Mouse (Mus musculus) midbrain, postnatal 0 days (tissue): ENCODE data around the gene Slc45a3. TPM values are rescaled to one million over a fixed set of nuclear protein-coding genes. Genes with fewer than 3 reads are reported as not detected.

Source experiments
- ATAC-seq: fragments of 200-750 bp; cut with Nextera tagmentation; 2 replicates; pipeline ENCODE4 v1.8.0; 2017; ENCODE audit warnings: moderate number of reproducible peaks, mild to moderate bottlenecking, moderate TSS enrichment, moderate library complexity; ENCODE audit not compliant: low FRiP score
- DNase-seq: peaks from one replicate; pipeline ENCODE4 v3.0.0-alpha.2; 2015; ENCODE audit warnings: low spot score
- H3K27ac ChIP-seq: fragments of 300-500 bp; sonication (generic); 2 replicates; pipeline ENCODE4 v1.5.1; 2014; ENCODE audit warnings: low read depth, mild to moderate bottlenecking, low read length, mixed read lengths
- H3K27me3 ChIP-seq: fragments of 300-500 bp; sonication (generic); 2 replicates; pipeline ENCODE4 v1.6.1; 2014; ENCODE audit warnings: low read length, control low read depth, mixed read lengths; ENCODE audit not compliant: insufficient read depth
- H3K36me3 ChIP-seq: fragments of 300-500 bp; sonication (generic); 2 replicates; pipeline ENCODE4 v1.6.1; 2014; ENCODE audit warnings: low read length, control low read depth, mixed read lengths; ENCODE audit not compliant: insufficient read depth
- H3K4me1 ChIP-seq: fragments of 300-500 bp; sonication (generic); 2 replicates; pipeline ENCODE4 v1.6.1; 2014; ENCODE audit warnings: mild to moderate bottlenecking, control low read depth, antibody characterized with exemption, low read length, mixed read lengths; ENCODE audit not compliant: insufficient read depth
- H3K4me2 ChIP-seq: fragments of 300-500 bp; sonication (generic); 2 replicates; pipeline ENCODE4 v1.6.1; 2014; ENCODE audit warnings: low read depth, mild to moderate bottlenecking, low read length, mixed read lengths; ENCODE audit not compliant: poor library complexity, severe bottlenecking
- H3K4me3 ChIP-seq: fragments of 300-500 bp; sonication (generic); 2 replicates; pipeline ENCODE4 v1.5.1; 2014; ENCODE audit warnings: low read depth, mild to moderate bottlenecking, low read length, moderate library complexity
- H3K9ac ChIP-seq: fragments of 300-500 bp; sonication (generic); replicated peaks from 2 replicates; pipeline ENCODE4 v1.6.1; 2014; ENCODE audit warnings: mild to moderate bottlenecking, low read length, moderate library complexity, mixed read lengths; ENCODE audit not compliant: poor library complexity, severe bottlenecking
- H3K9me3 ChIP-seq: fragments of 300-500 bp; sonication (generic); 2 replicates; pipeline ENCODE4 v1.6.1; 2016; ENCODE audit warnings: low read length, control low read depth
- CTCF ChIP-seq: IDR thresholded peaks from 2 replicates; pipeline ENCODE4 v1.5.1; 2016; ENCODE audit warnings: antibody characterized with exemption, mild to moderate bottlenecking
- WGBS: fragments of 180-500 bp; shearing (Covaris S2); extraction: QIAGEN DNeasy Blood & Tissue Kit; methylation state at CpG from one replicate; pipeline ENCODE4 v1.1.7; 2014; 5-methylcytosine and 5-hydroxymethylcytosine counted together
- polyA plus RNA-seq: library from polyadenylated mRNA; unstranded; fragments of >200 nt; fragmentation: Nextera tagmentation; extraction: Ambion mirVana; gene quantifications from 2 replicates; pipeline ENCODE4 v1.2.1, GENCODE M21; 2015
- total RNA-seq: library from RNA; depleted of rRNA; stranded (reverse); fragments of >200 nt; gene quantifications from 2 replicates; pipeline ENCODE4 v1.2.3, GENCODE M21; 2014

Slc45a3 gene
- total and polyA plus RNA-seq, 2 experiments from 2014 or later = 0.38 to 1.3 TPM

GRCm38 (mm10) chr1:132008881-132009644, 46.3 kb downstream of the Slc45a3 start:
- WGBS = 28% methylated on average over 8 of the region's 8 CpGs
- no peak for ATAC-seq

DNA sequence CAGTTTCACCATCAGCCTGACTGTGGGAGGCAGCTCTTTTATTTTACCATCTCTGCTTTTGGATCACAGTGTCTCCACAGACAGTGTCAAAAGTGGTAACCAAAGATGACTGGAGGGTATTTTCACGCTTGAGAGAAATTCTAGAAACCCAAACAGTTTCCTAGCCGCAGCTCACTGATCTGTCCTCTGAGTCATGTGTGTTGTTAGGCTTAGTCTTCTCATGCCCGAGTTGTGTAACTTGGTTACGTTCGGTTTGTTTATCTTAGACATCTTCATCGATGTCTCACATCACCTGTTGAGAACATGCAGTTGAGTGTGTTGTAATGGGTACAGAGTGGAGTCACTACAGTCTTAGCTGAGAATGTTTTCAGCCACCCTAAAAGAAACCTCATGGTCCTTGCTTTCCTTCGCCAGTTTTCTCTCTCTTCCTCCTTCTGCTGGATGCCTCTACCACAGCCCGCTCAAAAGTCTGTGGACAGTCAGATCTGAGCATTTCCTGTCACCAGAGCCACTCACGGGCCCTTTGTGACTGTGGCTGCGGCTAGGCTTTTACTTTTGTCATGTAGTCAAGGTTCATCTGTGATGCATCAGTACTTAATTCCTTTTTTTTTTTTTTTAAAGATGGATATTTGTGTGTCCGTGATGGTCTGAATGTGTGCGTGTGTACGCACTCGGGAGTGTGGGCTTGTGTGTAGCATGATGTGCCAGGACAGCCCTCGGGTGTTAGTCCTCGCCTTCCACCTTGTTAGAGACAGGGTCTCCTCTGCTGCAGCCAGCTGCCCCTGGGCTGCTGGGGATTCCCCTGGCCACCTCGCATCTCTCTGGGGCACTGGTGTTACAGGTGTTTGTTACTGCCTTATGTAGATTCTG, 48.1 kb downstream of the Slc45a3 start:
- ATAC-seq (no peak), DNase-seq (no peak)
- no peaks in the 10 kb centered on the region for H3K27me3 ChIP-seq
- H3K9me3 ChIP-seq = no peaks in the 10 kb centered on the region
- TF ChIP-seq CTCF = no peak
- H3K4me1 ChIP-seq = peaks cover 7% of the 10 kb centered on the region
- 0 out of 2 replicates have a peak, but pooled peaks cover 4% of the 10 kb centered on the region for H3K36me3 ChIP-seq
- no peak overlapping the region for H3K9ac ChIP-seq
- no peak overlapping the region for H3K4me3 ChIP-seq
- 88% methylated on average over 17 of the region's 17 CpGs for WGBS
- H3K27ac ChIP-seq = no peak overlapping the region
- no peak overlapping the region for H3K4me2 ChIP-seq

More at GRCm38 (mm10) chr1:132008881-132009644, 46.3 kb downstream of the Slc45a3 start:
- H3K36me3 ChIP-seq = no peaks in the 10 kb centered on the region
- H3K4me1 ChIP-seq = peaks cover 7% of the 10 kb centered on the region
- no peaks in the 10 kb centered on the region for H3K9me3 ChIP-seq
- H3K27ac ChIP-seq = no peak overlapping the region
- no peaks in the 10 kb centered on the region for H3K27me3 ChIP-seq
- TF ChIP-seq CTCF = no peak
- H3K4me3 ChIP-seq = peak overlapping the region; percentile 69
- H3K9ac ChIP-seq = 0 out of 2 replicates have a peak overlapping the region, but pooled peaks have one; percentile 83
- no peak for DNase-seq
- peak overlapping the region; percentile 71 for H3K4me2 ChIP-seq

- Histone ChIP-seq H3K9me3 (no peaks in the 10 kb centered on the region), H3K4me3 (no peak overlapping the region), H3K27me3 (no peaks in the 10 kb centered on the region), H3K4me1 (peaks cover 5% of the 10 kb centered on the region), H3K9ac (no peak overlapping the region), H3K4me2 (no peak overlapping the region), H3K36me3 (peaks cover 4% of the 10 kb centered on the region; the same call in 1 of the 2 replicates), H3K27ac (no peak overlapping the region)
- no peak for DNase-seq
- no peak for TF ChIP-seq CTCF
- no peak for ATAC-seq
- 75% methylated on average over 2 of the region's 2 CpGs for WGBS
Observed at GRCm38 (mm10) chr1:132011785-132012184, 49.0 kb downstream of the Slc45a3 start.

DNA sequence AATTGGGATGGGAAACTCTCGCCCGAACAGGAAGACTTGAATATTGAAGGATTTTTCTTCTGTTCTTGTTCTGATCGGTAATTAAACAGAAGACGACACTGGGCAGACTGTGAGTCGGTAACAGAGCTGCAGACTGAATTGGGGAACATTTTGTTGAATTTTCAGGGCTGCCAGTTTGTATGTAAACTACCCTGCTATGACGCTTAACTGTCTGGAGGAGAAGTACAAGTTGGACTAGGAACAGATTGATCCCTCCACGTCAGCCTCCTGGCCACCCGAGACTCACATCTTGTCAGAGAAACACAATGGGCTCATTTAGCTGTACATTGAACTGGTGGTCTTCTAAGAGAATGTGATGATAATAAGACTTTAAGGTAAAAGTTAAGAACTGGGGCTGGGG, 50.1 kb downstream of the Slc45a3 start:
- no peak overlapping the region for H3K4me3 ChIP-seq
- DNase-seq = no peak
- H3K27ac ChIP-seq = no peak overlapping the region
- H3K4me1 ChIP-seq = peaks cover 4% of the 10 kb centered on the region; the same call in 1 of the 2 replicates
- no peak for ATAC-seq
- WGBS = 82% methylated on average over 8 of the region's 8 CpGs
- no peaks in the 10 kb centered on the region for H3K27me3 ChIP-seq
- peaks cover 6% of the 10 kb centered on the region; the same call in 1 of the 2 replicates for H3K36me3 ChIP-seq
- H3K9me3 ChIP-seq = no peaks in the 10 kb centered on the region
- H3K4me2 ChIP-seq = no peak overlapping the region
- TF ChIP-seq CTCF = no peak
- no peak overlapping the region for H3K9ac ChIP-seq

DNA sequence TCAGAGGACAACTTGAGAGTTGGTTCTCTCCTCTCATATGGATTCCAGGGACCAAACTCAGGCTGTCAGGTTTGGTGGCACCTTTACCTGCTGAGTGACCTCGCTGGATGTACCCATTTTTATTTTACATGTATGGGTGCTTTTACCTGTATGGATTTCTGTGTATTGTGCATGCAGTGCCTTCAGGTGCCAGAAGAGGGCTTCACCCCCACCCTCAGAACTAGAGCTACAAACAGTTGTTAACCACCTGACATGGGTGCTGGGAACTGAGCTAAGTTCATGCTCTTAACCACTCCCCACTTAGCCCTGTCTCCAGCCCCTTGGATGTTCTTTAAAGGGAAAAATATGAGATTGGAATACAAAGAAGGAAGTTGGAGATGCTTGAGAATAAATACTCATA, 52.0 kb downstream of the Slc45a3 start:
- no peak overlapping the region for H3K4me3 ChIP-seq
- H3K36me3 ChIP-seq = peaks cover 21% of the 10 kb centered on the region
- H3K9ac ChIP-seq = no peak overlapping the region
- no peak overlapping the region for H3K4me2 ChIP-seq
- ATAC-seq = no peak
- no peak for TF ChIP-seq CTCF
- no peaks in the 10 kb centered on the region for H3K9me3 ChIP-seq
- H3K27ac ChIP-seq = no peak overlapping the region
- no peak for DNase-seq
- no peaks in the 10 kb centered on the region for H3K4me1 ChIP-seq
- no peaks in the 10 kb centered on the region for H3K27me3 ChIP-seq
- WGBS = 95% methylated on average over 1 of the region's 1 CpGs
